Mouse (Mus musculus) neutrophil, adult 5-6 weeks (primary cell): ENCODE data around the gene Ifi202b. TPM values are rescaled to one million over a fixed set of nuclear protein-coding genes. Genes with fewer than 3 reads are reported as not detected.
"Not testable (repeated sequence)": the region's sequence is repeated elsewhere in the genome, so short reads cannot be mapped to it uniquely, and the experiment has no call there.

ENCODE experiments used
- ATAC-seq: fragments of 151-379, 151-347 bp; 2 replicates; pipeline ENCODE4 v1.8.0; 2017; ENCODE audit warnings: mild to moderate bottlenecking, moderate TSS enrichment; ENCODE audit not compliant: insufficient number of reproducible peaks, poor library complexity, low FRiP score, severe bottlenecking; ENCODE audit errors: extremely low read depth
- total RNA-seq: library from RNA; stranded (forward); fragments of 200-1000 nt; gene quantifications from 2 replicates; pipeline ENCODE4 v1.2.3, GENCODE M21; 2017

Ifi202b gene
- total RNA-seq, result 0.23 and 0.25 TPM in 2 replicates

GRCm38 (mm10) chr1:173982694-173983305 lies at the start of gene Ifi202b:
Gene Ifi202b, minus strand, starts transcription at chr1:173982744.
- not testable (repeated sequence) for ATAC-seq

DNA sequence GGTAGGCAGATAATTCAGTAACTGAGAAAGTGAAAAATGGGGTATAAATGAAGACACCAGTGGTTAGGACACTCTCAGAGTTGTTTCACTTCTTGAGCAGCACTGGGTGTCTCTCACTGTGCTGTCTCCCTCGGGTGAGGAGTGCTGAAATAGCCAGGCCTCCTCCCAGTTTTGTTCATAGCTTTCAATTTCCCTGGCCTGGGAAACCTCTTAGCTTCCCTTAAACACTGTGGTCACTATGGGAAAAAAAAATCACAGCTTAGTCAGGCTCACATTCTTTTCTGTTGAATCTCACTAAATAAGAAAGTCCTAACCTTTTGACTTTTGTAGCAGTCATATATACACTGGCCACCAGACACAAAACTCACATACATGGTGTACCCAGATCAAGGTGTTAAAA lies 49.2 kb upstream of the Ifi202b start, which contains the start of gene Ifi205:
TSS of gene Ifi205 (minus strand) at position 113 of the 400 bp plus-strand sequence.
- no peak for ATAC-seq

GRCm38 (mm10) chr1:174007050-174007449 lies 24.5 kb upstream of the Ifi202b start:
- ATAC-seq, result not testable (repeated sequence)

DNA sequence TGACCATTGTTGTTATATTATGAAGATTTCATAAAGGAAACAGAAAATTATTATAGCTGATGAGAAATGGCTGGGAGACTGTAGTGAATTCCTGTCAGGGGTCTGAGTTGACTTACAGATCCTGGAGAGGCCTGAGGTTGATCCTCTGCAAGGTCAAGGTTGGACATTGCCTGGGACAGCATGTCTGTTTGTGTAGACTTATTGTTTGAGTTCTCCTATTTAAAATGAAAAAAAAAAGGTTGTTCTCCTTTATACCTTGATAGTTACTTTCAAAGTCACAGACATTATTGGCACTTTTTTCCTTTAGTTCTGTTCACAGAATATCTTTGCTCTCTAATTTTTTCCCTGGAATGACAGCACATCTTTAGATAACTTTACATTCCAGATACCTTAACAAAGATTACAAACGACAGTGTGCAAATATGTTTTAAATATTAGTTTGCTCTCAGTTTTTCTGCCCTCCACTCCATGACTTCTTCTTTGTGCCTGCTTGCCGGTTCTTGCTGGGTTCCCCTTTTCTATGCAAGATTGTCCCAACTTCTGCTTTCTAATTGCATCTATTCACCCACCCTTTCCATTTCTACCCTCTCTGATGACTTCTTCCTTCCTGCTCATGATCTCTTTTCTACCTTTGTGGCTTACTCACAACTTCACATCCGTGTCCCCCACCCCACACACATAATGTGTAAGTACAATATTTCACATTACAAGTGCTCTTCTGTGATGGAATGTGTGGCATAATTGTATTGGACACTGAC lies 22.0 kb upstream of the Ifi202b start:
- peak; percentile 97 for ATAC-seq

DNA sequence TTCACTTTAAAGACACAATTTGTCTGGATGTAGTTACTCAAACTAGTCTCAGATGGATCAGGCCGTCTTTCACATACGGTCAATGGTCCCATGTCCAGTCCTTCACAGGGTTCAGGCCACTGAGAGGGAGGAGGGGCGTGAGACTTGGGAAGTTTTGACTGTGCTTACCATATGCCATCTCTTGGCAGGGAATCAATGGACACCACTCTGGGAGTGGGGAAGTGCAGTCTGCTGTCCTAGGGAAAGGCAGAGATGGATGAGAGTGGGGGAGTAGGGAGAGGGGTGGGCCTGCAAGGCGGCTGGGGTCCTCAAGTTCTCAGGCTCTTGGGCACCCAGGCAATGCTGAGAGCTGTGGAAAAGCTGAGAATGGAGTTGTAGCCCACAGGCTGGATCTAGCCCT lies 12.5 kb upstream of the Ifi202b start:
- ATAC-seq, result no peak

GRCm38 (mm10) chr1:173981038-173981437 lies 1.5 kb downstream of the Ifi202b start:
- ATAC-seq, result not testable (repeated sequence)

DNA sequence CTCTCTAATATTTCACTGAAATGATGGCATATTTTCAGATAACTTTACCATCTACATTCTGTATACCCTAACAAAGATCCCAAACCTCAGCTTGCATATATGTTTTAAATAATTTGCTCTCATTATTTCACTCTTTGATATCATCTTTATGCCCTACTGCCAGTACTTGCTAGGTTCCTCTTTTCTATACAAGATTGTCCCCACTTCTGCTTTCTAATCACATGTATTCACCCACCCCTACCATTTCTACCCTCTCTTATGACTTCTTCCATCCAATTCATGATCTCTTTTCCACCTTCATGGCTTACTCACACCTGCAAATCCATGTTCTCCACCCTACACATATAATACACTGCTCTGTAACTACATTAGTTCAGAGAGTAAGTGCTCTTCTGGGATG lies 4.9 kb downstream of the Ifi202b start:
- peak; percentile 94; the same call in 1 of the 2 replicates for ATAC-seq

GRCm38 (mm10) chr1:173973111-173973510 lies 9.4 kb downstream of the Ifi202b start:
- ATAC-seq, result no peak

- ATAC-seq, result not testable (repeated sequence)
Measured at GRCm38 (mm10) chr1:173961491-173961890, 21.1 kb downstream of the Ifi202b start.

DNA sequence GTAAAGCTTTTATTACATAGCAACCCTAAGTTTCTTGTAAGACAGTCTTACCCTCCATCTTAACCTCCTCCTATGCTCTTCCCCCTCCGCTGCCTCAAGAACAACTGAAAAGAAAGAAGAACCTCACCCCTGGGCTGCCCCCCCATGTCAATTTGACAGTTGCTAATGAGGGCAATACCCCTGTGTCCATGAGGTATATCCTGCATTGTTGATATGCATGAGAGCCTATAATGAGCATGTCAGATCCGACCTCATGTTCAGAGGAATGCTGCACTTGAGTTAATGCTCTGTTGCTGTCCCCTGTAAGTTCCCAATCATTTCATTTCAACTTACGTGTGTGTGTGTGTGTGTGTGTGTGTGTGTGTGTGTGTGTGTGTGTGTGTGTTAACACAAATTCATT lies 22.5 kb downstream of the Ifi202b start:
- 0 out of 2 replicates have a peak, but pooled peaks have one; percentile 36 for ATAC-seq

GRCm38 (mm10) chr1:173955839-173956527 lies 26.6 kb downstream of the Ifi202b start:
- not testable (repeated sequence) for ATAC-seq

DNA sequence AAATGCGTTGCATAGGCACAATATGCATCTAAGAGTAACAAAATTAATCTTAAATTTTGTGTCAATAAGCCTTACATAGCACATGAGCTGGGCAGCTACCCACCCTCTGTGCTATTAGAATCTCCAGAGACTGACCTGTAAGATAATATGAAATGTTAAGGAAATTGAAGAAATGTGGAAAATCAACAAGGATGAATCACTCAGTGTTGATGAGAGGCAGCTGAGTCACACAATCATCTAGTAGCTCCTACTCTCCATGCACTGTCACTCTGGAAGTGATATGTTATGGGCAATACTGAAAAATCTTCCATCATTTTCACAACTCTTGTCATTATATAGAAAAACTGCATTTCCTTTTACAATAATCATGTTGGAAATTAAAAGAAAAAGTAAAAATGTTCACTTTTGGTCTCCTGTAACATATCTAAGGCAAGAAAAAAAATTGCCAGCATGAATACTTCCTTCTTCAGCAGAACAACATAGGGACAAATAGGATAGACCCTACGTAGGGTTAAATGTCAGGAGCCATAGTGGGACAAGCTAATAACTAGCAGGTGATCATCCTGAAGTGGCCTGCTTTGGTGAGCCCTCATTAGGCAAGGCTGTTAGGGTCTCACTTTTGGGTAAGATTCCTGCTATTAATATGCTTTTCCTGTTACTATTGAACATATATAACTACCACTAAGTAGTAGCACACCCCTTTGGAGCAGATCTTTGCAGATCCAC lies 27.3 kb downstream of the Ifi202b start:
- no peak for ATAC-seq

DNA sequence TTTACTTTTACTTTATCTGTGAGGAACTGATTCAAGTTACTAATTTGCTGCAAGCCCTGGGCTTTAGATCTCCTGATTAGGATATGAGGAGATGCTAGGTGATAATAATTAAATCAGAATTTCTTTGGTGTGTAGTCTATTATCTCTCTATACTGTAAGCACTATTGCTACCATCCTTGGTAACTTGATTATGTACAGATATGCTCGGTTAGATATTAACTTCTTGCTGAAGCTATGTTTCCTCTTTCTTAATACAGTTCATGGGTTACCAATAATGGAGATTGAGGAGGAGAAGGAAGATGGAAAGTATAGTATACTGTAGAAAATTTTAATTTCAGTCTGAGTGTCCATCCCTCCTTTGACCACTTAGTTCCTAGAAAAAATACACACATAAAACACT lies 29.0 kb downstream of the Ifi202b start:
- ATAC-seq, result no peak

DNA sequence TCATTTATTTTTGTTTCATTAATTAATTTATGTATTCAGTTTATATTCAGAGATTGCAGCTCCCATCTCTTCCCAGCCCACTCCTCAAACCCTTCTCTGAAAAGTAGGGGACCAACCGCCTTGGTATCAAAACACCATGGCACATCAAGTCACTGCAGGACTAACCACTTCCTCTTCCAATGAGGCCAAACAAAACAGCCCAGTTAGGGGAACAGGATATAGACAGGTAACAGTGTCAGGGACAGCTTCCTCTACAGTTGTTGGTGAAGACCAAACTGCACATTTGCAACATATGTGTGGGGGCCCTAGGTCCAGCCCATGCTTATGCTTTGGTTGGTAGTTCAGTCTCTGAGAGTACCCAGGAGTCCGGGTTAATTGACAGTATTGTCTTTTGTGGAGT lies 33.5 kb downstream of the Ifi202b start:
- peak; percentile 99 for ATAC-seq

- not testable (repeated sequence) for ATAC-seq
Measured at GRCm38 (mm10) chr1:173942780-173943066, 39.8 kb downstream of the Ifi202b start.

- peak; percentile 47; the same call in 1 of the 2 replicates for ATAC-seq
Measured at GRCm38 (mm10) chr1:173941924-173942779, 40.4 kb downstream of the Ifi202b start, which contains the start of the genes Mndal and Ifi203. Gene Mndal, minus strand, starts transcription at chr1:173942491. Gene Ifi203, minus strand, starts transcription at chr1:173942672.

DNA sequence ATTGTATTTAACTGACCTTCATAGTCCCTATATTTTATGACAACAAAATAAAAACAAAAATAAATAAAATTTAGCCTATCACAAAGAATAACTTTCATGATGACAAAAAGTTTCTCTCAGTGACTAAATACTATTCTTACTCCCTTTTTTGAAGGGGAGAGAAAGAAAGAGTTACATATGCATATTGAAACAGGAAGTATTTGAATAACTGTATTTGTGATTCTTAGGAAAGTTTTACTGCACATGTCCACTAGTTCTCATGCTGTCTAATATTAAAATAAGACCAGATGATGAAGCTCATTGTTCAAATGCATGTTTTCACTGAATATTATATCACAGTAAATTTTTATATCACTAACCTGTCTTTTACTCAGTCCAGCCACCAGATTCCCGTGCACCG lies 41.0 kb downstream of the Ifi202b start:
- ATAC-seq, result peak; percentile 65; the same call in 1 of the 2 replicates

- peak; percentile 63; the same call in 1 of the 2 replicates for ATAC-seq
Measured at GRCm38 (mm10) chr1:173919279-173919678, 63.3 kb downstream of the Ifi202b start.
